Mouse (Mus musculus) R1 (cell line): ENCODE results near the gene Acsl3.

Experiments
- DNase-seq: peaks from one replicate; pipeline ENCODE4 v3.0.0-alpha.2; 2018; ENCODE audit warnings: low read depth, low spot score

Acsl3 gene

GRCm38 (mm10) chr1:78742198-78742597 is 84.6 kb downstream of the Acsl3 start:
- no peak for DNase-seq

GRCm38 (mm10) chr1:78743318-78743717 is 85.7 kb downstream of the Acsl3 start:
- DNase-seq, result no peak

DNA sequence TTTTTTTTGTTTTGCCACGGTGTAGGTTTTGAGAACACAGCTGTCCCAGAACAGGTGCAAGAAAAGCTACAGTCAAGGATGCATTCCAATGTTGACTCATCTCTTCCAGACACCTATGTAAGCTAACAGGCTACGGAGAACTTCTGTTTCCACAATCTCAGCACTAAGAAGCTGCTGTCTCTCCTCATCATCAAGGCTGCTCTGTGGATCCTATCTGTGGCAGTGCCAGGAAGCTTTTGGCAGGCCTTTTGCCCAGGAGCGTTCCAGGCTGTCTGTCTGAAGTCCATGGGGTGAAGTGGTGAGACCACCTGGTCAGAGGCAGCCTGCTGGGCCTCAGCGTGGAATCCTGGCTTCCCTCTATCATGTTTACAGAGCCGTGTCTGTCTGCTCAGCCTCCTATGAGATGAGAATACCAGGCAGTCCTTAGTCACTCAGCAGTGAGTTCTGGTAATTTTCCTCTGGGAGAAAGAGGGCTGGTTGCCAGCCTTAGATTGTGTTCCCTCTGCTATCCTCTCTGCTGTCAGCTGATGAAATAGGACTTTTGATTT is 87.7 kb downstream of the Acsl3 start:
- DNase-seq, result no peak
